Mouse (Mus musculus) erythroblast, adult 5-6 weeks (primary cell): Measurements from ENCODE around the gene Ankdd1a. TPM values are rescaled to one million over a fixed set of nuclear protein-coding genes. Genes with fewer than 3 reads are reported as not detected.

Experiments used
- ATAC-seq: replicated peaks from 2 replicates; pipeline ENCODE4 v1.8.0; 2016; ENCODE audit warnings: moderate number of reproducible peaks, mild to moderate bottlenecking, moderate TSS enrichment, inconsistent platforms; ENCODE audit not compliant: poor library complexity, low FRiP score, severe bottlenecking
- total RNA-seq, 2 experiments: library from RNA; stranded (forward) in 1 of 2; stranded (reverse) in 1 of 2; fragments of 150-400 nt in 1 of 2; fragments of 200-764, 138-1000 nt in 1 of 2; gene quantifications; 2 replicates each; pipeline versions ENCODE4 v1.2.3 to v1.2.4; 2015 to 2017; ENCODE audit warnings: low replicate concordance in 2 of 2

Gene Ankdd1a
- total RNA-seq, 2 experiments from 2014 or later = not detected

GRCm38 (mm10) chr9:65512520-65512919 is 7.5 kb downstream of the Ankdd1a start:
- ATAC-seq = no peak

GRCm38 (mm10) chr9:65508449-65508848 is 11.5 kb downstream of the Ankdd1a start:
- no peak for ATAC-seq

GRCm38 (mm10) chr9:65502721-65503505 is 17.1 kb downstream of the Ankdd1a start:
- ATAC-seq = no peak

- no peak for ATAC-seq
Observed at GRCm38 (mm10) chr9:65502146-65502545, 17.8 kb downstream of the Ankdd1a start.

- ATAC-seq = no peak
Observed at GRCm38 (mm10) chr9:65492851-65493250, 27.1 kb downstream of the Ankdd1a start.

GRCm38 (mm10) chr9:65492351-65492750 is 27.6 kb downstream of the Ankdd1a start:
- ATAC-seq = no peak

- no peak for ATAC-seq
Observed at GRCm38 (mm10) chr9:65491476-65491875, 28.5 kb downstream of the Ankdd1a start.

GRCm38 (mm10) chr9:65480071-65480470 is 39.9 kb downstream of the Ankdd1a start:
- no peak for ATAC-seq

- no peak for ATAC-seq
Observed at GRCm38 (mm10) chr9:65479158-65479557, 40.8 kb downstream of the Ankdd1a start.

GRCm38 (mm10) chr9:65472769-65473168 is 47.2 kb downstream of the Ankdd1a start:
- no peak for ATAC-seq

- ATAC-seq = no peak
Observed at GRCm38 (mm10) chr9:65467686-65468085, 52.3 kb downstream of the Ankdd1a start.

GRCm38 (mm10) chr9:65465241-65465640 is 54.8 kb downstream of the Ankdd1a start:
- ATAC-seq = no peak

GRCm38 (mm10) chr9:65464161-65464560 is 55.8 kb downstream of the Ankdd1a start:
- ATAC-seq = no peak

GRCm38 (mm10) chr9:65462544-65462943 is 57.4 kb downstream of the Ankdd1a start:
- no peak for ATAC-seq

- ATAC-seq = peak; percentile 83
Observed at GRCm38 (mm10) chr9:65460732-65461442, 59.1 kb downstream of the Ankdd1a start, which contains the start of gene Spg21. TSS of gene Spg21 (plus strand) at chr9:65460947.

- ATAC-seq = no peak
Observed at GRCm38 (mm10) chr9:65460198-65460597, 59.8 kb downstream of the Ankdd1a start.

- ATAC-seq = no peak
Observed at GRCm38 (mm10) chr9:65458975-65459374, 61.0 kb downstream of the Ankdd1a start.

GRCm38 (mm10) chr9:65447951-65448350 is 72.0 kb downstream of the Ankdd1a start:
- no peak for ATAC-seq

GRCm38 (mm10) chr9:65444692-65445091 is 75.3 kb downstream of the Ankdd1a start:
- ATAC-seq = no peak
